9 mouse cellular contexts compared by ENCODE assay signal in the genomic region with DNA sequence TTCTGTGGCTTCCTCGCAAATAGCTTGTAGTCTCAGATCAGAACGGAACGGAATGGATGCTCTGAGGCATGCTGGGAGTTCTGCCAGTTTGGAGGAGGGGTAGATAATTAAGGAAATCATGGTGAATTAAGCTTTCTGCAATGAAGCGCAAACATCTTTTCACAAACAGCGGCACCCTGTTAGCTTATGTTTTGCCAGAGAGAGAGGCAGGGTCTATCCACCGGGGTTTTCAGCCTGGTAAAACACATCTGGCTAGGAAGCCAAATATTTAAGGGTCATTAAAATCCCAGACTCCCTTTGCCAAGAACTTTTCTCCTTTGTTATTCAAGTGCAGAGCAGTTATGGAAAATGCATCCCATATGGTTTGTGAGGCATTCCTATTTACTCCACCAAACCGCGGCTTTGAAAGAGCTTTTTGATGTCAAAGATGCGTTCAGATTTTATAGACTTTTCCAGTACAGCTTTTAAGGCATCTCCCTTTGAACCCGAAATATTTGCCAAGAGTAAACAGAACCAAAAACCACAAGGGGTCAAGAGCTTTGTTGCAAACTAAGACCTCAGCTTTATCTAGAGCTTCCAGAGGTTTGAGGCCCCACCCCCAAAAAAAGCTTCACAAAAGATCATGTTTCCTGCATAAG.
DNase-seq lines count a peak whose midpoint lies in the region; ATAC-seq and TF ChIP-seq lines count a peak whose summit lies in the region.
"Had no signal": no experiment of that assay in that cellular context is flagged by ENCODE, and none has a peak within 500 bp of the region (broad histone marks: within the 10 kb centered on the region; RNA-seq: fewer than 3 reads in every experiment).

No protein-coding gene starts in this region.

- no peaks in the 10 kb centered on the region for H3K36me3 ChIP-seq in forebrain, embryonic 15.5 days
- no peaks in the 10 kb centered on the region for H3K36me3 ChIP-seq in liver, embryonic 12.5 days

- H3K9ac ChIP-seq in forebrain, embryonic 15.5 days (replicated peaks), result no peak overlapping the region
- no peak overlapping the region for H3K9ac ChIP-seq in liver, embryonic 12.5 days

- no peak for TF ChIP-seq POLR2A in cerebellum, adult 2 months (IDR thresholded peaks at IDR 0.05; ENCODE audit: borderline replicate concordance, insufficient read depth, low read length)

- no peak overlapping the region for H3K27ac ChIP-seq in forebrain, embryonic 15.5 days (replicated peaks)
- H3K27ac ChIP-seq in liver, embryonic 12.5 days, result no peak overlapping the region
- no peak overlapping the region for H3K27ac ChIP-seq in cerebellum, adult 2 months (ENCODE audit: insufficient read depth, low read length)

- TF ChIP-seq CTCF in cerebellum, adult 2 months (IDR thresholded peaks at IDR 0.05; ENCODE audit: borderline replicate concordance, insufficient read depth, low read depth, low read length), result no peak

- H3K9me3 ChIP-seq in forebrain, embryonic 15.5 days, result no peaks in the 10 kb centered on the region
- no peaks in the 10 kb centered on the region for H3K9me3 ChIP-seq in liver, embryonic 12.5 days (replicated peaks)

- peak overlapping the region; percentile 2; the same call in 1 of the 2 replicates for H3K4me2 ChIP-seq in forebrain, embryonic 15.5 days (replicated peaks)
- H3K4me2 ChIP-seq in liver, embryonic 12.5 days, result 0 out of 2 replicates have a peak overlapping the region, but pooled peaks have one; percentile 5

- H3K4me1 ChIP-seq in forebrain, embryonic 15.5 days, result peaks cover 11% of the 10 kb centered on the region
- peaks cover 26% of the 10 kb centered on the region for H3K4me1 ChIP-seq in liver, embryonic 12.5 days
- no peaks in the 10 kb centered on the region for H3K4me1 ChIP-seq in cerebellum, adult 2 months (ENCODE audit: control insufficient read depth, insufficient read depth, low read length)
- H3K4me1 ChIP-seq: megakaryocyte, embryonic 14.5 days had no signal

- WGBS in forebrain, embryonic 15.5 days, result 22% methylated on average over 10 of the region's 10 CpGs
- 61% methylated on average over 10 of the region's 10 CpGs for WGBS in liver, embryonic 12.5 days (ENCODE audit: insufficient replicate concordance)
- WGBS in cerebellum, adult 2 months, result 4% methylated on average over 10 of the region's 10 CpGs

- ATAC-seq in forebrain, embryonic 15.5 days (replicated peaks), result peak; percentile 75; the same call in 1 of the 2 replicates
- no peak for ATAC-seq in liver, embryonic 12.5 days

- DNase-seq in kidney, adult 11 months, result peak; percentile 4
- no peak for DNase-seq in kidney, adult 18-20 months
- peak; percentile 20 for DNase-seq in brain, embryonic 18.5 days (ENCODE audit: low read depth, low spot score)
- no peak for DNase-seq in cerebellum, adult 2 months
- DNase-seq in spleen, postnatal 36 days (ENCODE audit: low spot score in 2 of 2), result no peak
- no peak for DNase-seq in gastrocnemius, adult 8-10 months (ENCODE audit: low spot score in 2 of 2)

- 0 out of 2 replicates have a peak, but pooled peaks cover 6% of the 10 kb centered on the region for H3K27me3 ChIP-seq in forebrain, embryonic 15.5 days
- no peaks in the 10 kb centered on the region for H3K27me3 ChIP-seq in liver, embryonic 12.5 days (replicated peaks)
- peaks cover 2% of the 10 kb centered on the region for H3K27me3 ChIP-seq in cerebellum, adult 2 months (ENCODE audit: control insufficient read depth, insufficient read depth, low read length)
- H3K27me3 ChIP-seq: megakaryocyte, embryonic 14.5 days had no signal

- H3K4me3 ChIP-seq in forebrain, embryonic 15.5 days, result no peak overlapping the region
- H3K4me3 ChIP-seq in liver, embryonic 12.5 days, result no peak overlapping the region
- no peak overlapping the region for H3K4me3 ChIP-seq in cerebellum, adult 2 months (replicated peaks; ENCODE audit: insufficient read depth, low read depth, low read length)
- H3K4me3 ChIP-seq: megakaryocyte, embryonic 14.5 days had no signal

Comparison
In these comparisons a context has a peak if more than half of its experiments do, and no peak if none do; other contexts are left out.
1. DNase-seq: peak in kidney, adult 11 months (single experiment) and brain, embryonic 18.5 days (single experiment); none in kidney, adult 18-20 months (single experiment), cerebellum, adult 2 months (0 of 2), spleen, postnatal 36 days (0 of 2) and gastrocnemius, adult 8-10 months (0 of 2).